9 mouse cellular contexts compared by ENCODE assay signal in genomic region chr13:58601201-58601855, GRCm38 (mm10). TPM values are rescaled to one million over a fixed set of nuclear protein-coding genes. Genes with fewer than 3 reads are reported as not detected.
DNase-seq lines count a peak whose midpoint lies in the region; ATAC-seq and TF ChIP-seq lines count a peak whose summit lies in the region.
"Had no signal": no experiment of that assay in that cellular context is flagged by ENCODE, and none has a peak within 500 bp of the region (broad histone marks: within the 10 kb centered on the region; RNA-seq: fewer than 3 reads in every experiment).

No protein-coding gene starts in this region.

- H3K27ac ChIP-seq in testis, adult 2 months (ENCODE audit: control insufficient read depth, insufficient read depth, low read depth, low read length) = peak overlapping the region; percentile 3; the same call in 1 of the 2 replicates
- H3K27ac ChIP-seq: limb, embryonic 12.5 days had no signal

- TF ChIP-seq POLR2A in testis, adult 2 months (IDR thresholded peaks at IDR 0.05; ENCODE audit: control insufficient read depth, low read depth, low read length) = no peak

- DNase-seq in lung, postnatal 36 days = peak; percentile 1
- no peak for DNase-seq in lung, postnatal 10 days
- peak; percentile 80 to 88 for DNase-seq in adrenal gland, postnatal 36 days
- peak; percentile 13 for DNase-seq in heart, postnatal 25 days (ENCODE audit: low spot score)
- no peak for DNase-seq in layer of hippocampus, adult 11-12 months (ENCODE audit: low spot score)

- no peaks in the 10 kb centered on the region for H3K27me3 ChIP-seq in testis, adult 2 months (ENCODE audit: control insufficient read depth, insufficient read depth, low read length)
- H3K27me3 ChIP-seq: limb, embryonic 12.5 days had no signal

- TF ChIP-seq CTCF in testis, adult 2 months (IDR thresholded peaks at IDR 0.05; ENCODE audit: control insufficient read depth, insufficient read depth, insufficient replicate concordance, low read depth, low read length) = no peak

- ATAC-seq in cerebellum, adult (ENCODE audit: insufficient number of reproducible peaks, low FRiP score, low TSS enrichment) = no peak

- H3K36me3 ChIP-seq in testis, adult 2 months (ENCODE audit: control insufficient read depth, insufficient read depth, low read length) = no peaks in the 10 kb centered on the region
- H3K36me3 ChIP-seq: limb, embryonic 12.5 days had no signal

- intact Hi-C loops in heart, postnatal 25 days (cut with DNase I) = no loop called here

- H3K4me3 ChIP-seq in testis, adult 2 months (ENCODE audit: control insufficient read depth, low read depth, low read length) = no peak overlapping the region
- H3K4me3 ChIP-seq: limb, embryonic 12.5 days had no signal

- 0 out of 2 replicates have a peak, but pooled peaks cover 2% of the 10 kb centered on the region for H3K4me1 ChIP-seq in testis, adult 2 months (ENCODE audit: control insufficient read depth, insufficient read depth, low read length)

RNA-seq across cellular contexts. Expression of gene Slc28a3, which starts 9.3 kb away (rescaled TPM):
- total RNA-seq in adrenal gland, postnatal 36 days (2021) = not detected
- total RNA-seq in heart, postnatal 25 days (2021) = not detected
- 1.5 and 2.0 TPM in 2 replicates for polyA plus RNA-seq in testis, adult 2 months (2012; rRNA removed)
- total RNA-seq: gastrocnemius, postnatal 36 days had no signal

Comparison
In these comparisons a context has a peak if more than half of its experiments do, and no peak if none do; other contexts are left out.
1. DNase-seq: peak in lung, postnatal 36 days (single experiment), adrenal gland, postnatal 36 days (2 of 2) and heart, postnatal 25 days (single experiment); none in lung, postnatal 10 days (single experiment) and layer of hippocampus, adult 11-12 months (single experiment).